Mouse (Mus musculus): ENCODE results near the gene C1qtnf7.

The C1qtnf7 gene

DNA sequence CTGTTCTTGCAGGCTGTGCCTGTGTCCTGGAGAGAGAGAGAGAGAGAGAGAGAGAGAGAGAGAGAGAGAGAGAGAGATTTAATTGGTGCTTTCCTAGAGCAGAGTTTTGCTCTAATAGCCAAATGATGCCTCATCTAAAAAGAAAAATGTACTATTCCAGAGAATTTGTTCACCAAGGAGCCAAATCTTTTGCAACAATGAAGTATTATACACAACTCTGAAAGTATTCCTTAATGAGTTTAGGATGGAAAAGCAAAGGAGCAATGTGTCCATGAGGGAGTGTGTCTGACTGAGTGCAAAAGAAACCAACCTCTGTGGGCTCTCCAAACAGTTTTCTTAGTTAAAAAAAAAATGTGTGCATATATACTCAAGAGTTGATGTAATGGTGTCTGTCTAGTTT, 24.5 kb downstream of the C1qtnf7 start:
- no peak for DNase-seq

DNA sequence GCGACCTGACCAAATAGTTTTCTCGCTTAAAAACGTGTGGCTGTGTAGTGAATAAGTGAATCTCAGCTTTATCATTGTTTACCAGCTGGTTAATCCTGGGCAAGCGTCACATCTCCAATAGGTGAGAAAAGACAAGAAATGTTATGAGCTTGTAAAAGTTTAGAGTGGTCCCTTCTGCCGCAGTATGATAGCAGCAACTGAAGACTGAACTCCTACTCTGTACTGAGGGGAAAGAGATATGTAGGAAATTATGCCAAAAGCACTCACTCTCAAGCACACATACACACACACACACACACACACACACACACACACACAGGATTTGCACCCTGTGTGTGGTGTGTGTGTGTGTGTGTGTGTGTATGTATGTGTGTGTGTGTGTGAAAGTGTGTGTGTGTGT, 26.2 kb downstream of the C1qtnf7 start:
- DNase-seq = no peak

DNA sequence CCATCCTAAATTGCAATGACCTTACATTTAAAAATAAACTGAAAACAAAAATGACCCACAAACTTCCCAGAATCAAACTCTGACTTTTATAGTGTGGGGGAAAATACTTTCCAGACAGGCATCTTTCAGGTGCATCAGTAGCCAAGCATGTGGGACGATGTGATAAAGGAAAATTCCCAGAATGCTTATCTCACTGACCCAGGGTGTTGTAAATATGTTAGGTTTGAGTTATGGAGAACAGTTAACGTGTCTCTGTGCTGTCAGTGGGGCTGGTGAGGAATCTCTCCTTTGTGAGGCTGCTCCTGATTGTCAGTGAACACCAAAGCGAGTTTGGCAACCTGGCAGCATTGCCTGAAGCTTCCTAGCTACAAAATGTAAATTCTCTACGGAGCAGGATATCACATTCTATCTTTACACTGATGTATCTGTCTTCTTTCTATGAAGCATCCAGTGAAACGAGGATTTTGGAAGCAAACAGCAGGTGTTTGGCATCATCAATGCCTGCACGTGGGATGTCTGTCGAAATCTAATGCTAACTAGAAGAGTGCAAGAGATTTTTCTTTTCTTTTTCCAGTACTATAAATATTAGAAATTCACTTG, 27.0 kb downstream of the C1qtnf7 start:
- no peak for DNase-seq

- no peak for DNase-seq
Measured at GRCm38 (mm10) chr5:43549951-43550350, 34.6 kb downstream of the C1qtnf7 start.

DNA sequence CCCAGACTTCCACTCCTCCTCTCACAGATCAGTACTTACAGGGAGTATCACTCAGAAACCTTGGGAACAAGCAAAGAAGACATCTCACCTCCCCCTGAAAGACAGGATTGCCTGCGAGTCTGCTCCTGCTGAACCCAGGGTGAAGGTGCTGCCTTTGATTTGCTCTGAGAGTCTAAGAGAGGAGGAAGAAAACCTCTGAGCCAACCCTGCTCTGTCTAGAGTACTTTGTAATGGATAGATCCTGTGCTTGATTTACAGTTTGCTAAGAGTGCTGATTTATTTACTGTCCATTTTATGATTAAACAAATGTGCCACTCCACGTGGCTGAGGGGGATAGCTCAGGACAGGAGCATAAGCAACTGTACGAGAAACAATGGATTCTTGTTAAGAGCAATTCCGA, 35.1 kb downstream of the C1qtnf7 start:
- no peak for DNase-seq

- DNase-seq = peak; percentile 92
Measured at GRCm38 (mm10) chr5:43554871-43555270, 39.5 kb downstream of the C1qtnf7 start.

DNA sequence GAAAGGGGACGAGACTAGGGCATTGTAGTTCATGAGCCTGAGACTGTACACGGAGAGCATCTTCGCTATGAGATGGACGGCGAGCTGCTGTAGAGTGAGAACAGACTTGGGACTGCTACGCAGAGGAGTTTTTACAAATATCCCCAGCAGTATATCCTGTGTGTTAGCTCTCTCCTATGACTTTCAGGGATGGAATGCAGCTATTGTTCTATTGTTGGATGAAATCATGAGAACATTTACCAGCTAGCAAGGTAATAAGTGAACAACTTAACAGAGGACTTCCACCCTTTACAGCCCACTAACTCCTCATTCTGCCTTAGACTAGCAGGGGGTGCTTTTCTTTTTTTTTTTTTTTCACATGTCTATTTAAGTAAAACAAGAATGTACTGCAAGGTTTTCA, 40.1 kb downstream of the C1qtnf7 start:
- DNase-seq = no peak

GRCm38 (mm10) chr5:43557436-43557835, 42.1 kb downstream of the C1qtnf7 start:
- no peak for DNase-seq

GRCm38 (mm10) chr5:43561639-43562252, 46.4 kb downstream of the C1qtnf7 start:
- DNase-seq = peak; percentile 93

GRCm38 (mm10) chr5:43569720-43570359, 54.5 kb downstream of the C1qtnf7 start:
- DNase-seq = peak; percentile 89

DNA sequence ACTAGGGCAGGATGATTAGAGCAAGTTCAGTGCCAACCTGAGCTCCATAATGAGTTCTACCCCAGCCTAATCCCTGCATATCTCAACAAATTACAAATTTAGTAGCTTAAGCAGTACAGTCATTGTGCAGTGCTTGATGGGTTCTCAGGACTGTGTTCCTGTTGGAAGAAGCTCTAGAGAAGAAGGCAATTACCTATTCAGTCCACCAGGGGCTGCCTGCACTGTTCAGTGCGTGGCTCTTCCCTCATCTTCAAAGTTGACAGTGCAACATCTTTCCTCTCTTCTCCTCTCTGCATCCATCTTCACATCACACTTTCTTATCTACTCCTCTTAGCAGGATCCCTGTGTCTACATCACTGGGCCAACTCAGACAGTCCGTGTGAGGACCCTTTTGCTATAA, 67.5 kb downstream of the C1qtnf7 start:
- peak; percentile 79 for DNase-seq

DNA sequence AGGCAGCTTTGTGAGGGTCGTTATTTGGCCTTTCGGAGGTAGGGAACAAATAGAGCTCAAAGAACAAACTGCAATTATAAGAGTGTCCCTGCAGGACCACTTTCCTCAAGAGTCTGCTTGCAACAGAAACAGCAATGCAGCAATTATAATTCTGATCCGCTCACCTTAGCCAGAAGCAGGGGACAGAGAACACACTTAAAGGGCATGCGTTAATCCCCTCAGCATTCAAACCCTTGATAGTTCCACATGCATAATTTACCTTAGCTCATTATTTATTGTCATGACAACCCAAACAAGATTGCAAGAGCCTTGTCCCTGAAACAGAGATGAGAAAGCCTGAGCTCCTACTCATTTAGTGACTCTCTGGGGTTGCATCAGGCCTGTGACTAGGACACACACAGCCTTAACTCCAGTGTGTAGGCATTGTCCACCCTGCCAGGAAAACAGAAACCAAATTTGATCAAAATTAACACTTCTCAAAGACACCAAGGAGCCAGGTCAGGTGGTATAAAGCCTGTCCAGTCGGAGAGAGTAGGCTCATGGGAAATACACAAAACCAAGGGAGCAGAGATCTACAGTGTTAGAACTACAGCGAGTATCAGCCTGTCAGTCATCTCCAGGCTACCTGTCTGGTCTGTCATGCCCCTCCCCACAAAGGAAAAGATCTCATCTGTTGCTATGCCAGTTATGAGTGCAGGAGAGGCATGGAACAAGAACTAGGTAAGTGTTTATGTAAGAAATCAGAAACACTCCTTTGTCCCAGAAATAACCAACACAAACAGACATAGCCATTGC, 68.2 kb downstream of the C1qtnf7 start:
- DNase-seq = peak; percentile 70

DNA sequence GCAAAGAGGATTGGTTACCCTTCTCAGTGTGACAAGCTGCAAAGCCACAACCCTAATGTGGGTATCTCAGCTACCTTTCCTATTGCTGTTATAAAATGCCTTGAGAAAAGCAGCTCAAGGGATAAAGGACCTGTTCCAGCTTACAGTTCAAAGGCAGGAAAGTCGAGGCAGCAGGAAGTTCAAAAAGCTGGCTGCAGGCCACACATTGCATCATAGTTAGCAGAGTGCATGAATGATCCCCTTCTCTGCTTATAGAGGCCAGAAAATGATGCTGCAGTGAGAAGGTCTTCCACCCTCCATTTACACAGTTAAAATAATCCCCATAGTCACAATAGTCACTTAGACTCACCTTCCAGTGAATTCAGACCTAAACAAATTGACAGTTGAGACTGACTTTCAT, 69.1 kb downstream of the C1qtnf7 start:
- peak; percentile 86 for DNase-seq

DNA sequence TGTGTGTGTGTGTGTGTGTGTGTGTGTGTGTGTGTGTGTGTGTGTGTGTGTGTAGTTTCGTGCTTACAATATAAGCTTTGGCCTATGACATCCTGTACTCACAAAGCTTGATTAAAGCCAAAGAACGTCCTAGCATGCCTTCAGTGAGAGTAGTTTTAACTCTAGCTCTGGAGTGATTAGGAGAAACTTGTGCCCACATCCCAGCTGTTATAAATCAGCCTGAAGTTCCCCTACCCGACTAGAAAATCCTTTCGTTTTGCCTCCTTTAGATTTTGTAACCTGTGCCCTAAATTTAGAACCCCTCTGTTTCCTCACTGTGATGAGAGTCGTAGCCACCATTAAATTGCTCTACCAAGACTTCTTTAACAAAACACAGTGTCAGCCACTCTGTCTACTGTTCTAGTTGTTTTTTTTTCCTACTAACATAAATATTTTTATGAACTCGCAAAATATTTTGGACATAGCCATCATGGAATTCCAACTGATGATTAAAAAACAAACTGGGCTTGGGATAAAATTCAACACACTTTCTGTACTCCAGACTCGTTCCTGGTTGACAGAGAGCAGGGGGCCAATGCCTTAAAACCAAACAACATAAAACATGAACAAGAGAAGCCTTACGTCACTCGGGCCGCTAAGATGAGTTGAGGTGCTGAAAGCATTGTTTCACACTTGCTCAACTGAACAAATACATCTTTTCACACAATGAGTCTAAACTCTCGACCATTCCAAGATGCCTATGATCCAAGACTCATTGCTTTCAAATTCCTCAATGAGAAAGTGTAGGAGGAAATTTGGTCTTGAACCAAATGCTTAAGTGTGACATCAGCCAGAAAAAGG, 70.3 kb downstream of the C1qtnf7 start:
- DNase-seq = peak; percentile 86

DNA sequence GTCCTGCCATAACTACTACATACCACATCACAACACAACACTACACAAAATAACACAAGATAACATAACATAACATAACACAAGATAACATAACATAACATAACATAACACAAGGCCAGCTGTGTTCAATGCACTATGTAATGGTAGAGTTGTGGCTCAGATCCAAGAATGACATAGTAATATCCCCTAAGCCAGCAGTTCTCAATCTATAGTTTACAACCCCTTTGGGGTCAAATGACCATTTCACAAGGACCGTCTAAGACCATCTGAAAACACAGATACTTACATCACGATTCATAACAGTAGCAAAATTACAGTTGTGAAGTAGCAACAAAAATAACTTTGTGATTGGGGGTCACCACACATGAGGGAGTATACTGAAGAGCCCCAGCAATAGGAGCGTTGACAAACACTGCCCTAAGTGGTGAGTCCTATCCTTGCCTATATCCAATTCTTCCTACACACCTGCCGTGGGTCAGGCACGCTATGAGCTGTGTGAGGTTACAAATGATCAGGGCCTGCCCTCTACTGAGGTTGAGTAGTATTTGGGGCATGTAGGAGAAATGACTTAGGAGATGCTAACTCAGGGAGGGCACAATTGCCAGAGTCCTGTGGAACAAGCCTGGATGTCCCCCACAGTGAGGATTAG, 73.6 kb downstream of the C1qtnf7 start:
- DNase-seq = no peak

- no peak for DNase-seq
Measured at GRCm38 (mm10) chr5:43589440-43589830, 74.1 kb downstream of the C1qtnf7 start.

DNA sequence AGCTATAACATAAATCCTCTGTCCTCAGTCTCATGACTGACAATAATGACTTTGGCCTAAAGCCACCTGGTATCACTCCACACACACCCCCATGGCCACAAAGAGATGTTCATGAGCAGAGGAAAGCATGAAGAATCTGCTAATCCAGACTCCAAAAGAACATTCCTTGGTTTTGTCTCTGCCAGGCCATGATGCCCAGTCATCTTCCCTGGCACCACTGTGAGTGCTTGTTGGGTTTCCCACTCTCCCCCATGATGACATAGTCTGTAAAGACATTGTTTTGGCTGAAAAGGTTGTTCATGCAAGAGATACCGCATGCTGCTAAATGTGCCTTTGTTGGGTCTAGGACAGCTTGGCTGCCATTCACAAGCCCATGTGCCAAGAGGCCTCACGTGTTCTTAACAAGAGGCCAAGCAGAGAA, 75.0 kb downstream of the C1qtnf7 start:
- DNase-seq = peak; percentile 97

- peak; percentile 92 for DNase-seq
Measured at GRCm38 (mm10) chr5:43601601-43602000, 86.3 kb downstream of the C1qtnf7 start.

- peak; percentile 88 for DNase-seq
Measured at GRCm38 (mm10) chr5:43602518-43602917, 87.2 kb downstream of the C1qtnf7 start.

- DNase-seq = no peak
Measured at GRCm38 (mm10) chr5:43603559-43603958, 88.2 kb downstream of the C1qtnf7 start.

GRCm38 (mm10) chr5:43608073-43608472, 92.7 kb downstream of the C1qtnf7 start:
- no peak for DNase-seq

- no peak for DNase-seq
Measured at GRCm38 (mm10) chr5:43609760-43610159, 94.4 kb downstream of the C1qtnf7 start.
